Mouse (Mus musculus): ENCODE measurements around the gene Lgr4.

Lgr4 gene

GRCm38 (mm10) chr2:109949519-109949918, 32.1 kb downstream of the Lgr4 start:
- DNase-seq (ENCODE audit: low read depth, low spot score) = no peak

- no peak for DNase-seq (ENCODE audit: low read depth, low spot score)
Measured at GRCm38 (mm10) chr2:109950311-109950710, 32.9 kb downstream of the Lgr4 start.

GRCm38 (mm10) chr2:109951050-109951449, 33.6 kb downstream of the Lgr4 start:
- no peak for DNase-seq (ENCODE audit: low read depth, low spot score)

GRCm38 (mm10) chr2:109953048-109953717, 35.7 kb downstream of the Lgr4 start:
- DNase-seq (ENCODE audit: low read depth, low spot score) = peak; percentile 39

GRCm38 (mm10) chr2:109953893-109954292, 36.4 kb downstream of the Lgr4 start:
- no peak for DNase-seq (ENCODE audit: low read depth, low spot score)

GRCm38 (mm10) chr2:109955060-109955459, 37.6 kb downstream of the Lgr4 start:
- DNase-seq (ENCODE audit: low read depth, low spot score) = peak; percentile 81

- DNase-seq (ENCODE audit: low read depth, low spot score) = no peak
Measured at GRCm38 (mm10) chr2:109955910-109956309, 38.5 kb downstream of the Lgr4 start.

- DNase-seq (ENCODE audit: low read depth, low spot score) = no peak
Measured at GRCm38 (mm10) chr2:109956785-109957184, 39.3 kb downstream of the Lgr4 start.

- peak; percentile 88 for DNase-seq (ENCODE audit: low read depth, low spot score)
Measured at GRCm38 (mm10) chr2:109958692-109959406, 41.4 kb downstream of the Lgr4 start.

- peak; percentile 12 for DNase-seq (ENCODE audit: low read depth, low spot score)
Measured at GRCm38 (mm10) chr2:109959407-109960075, 42.1 kb downstream of the Lgr4 start.

- no peak for DNase-seq (ENCODE audit: low read depth, low spot score)
Measured at GRCm38 (mm10) chr2:109960246-109960645, 42.8 kb downstream of the Lgr4 start.

- no peak for DNase-seq (ENCODE audit: low read depth, low spot score)
Measured at GRCm38 (mm10) chr2:109961174-109961573, 43.7 kb downstream of the Lgr4 start.

GRCm38 (mm10) chr2:109963591-109964258, 46.3 kb downstream of the Lgr4 start:
- no peak for DNase-seq (ENCODE audit: low read depth, low spot score)

GRCm38 (mm10) chr2:109965753-109966420, 48.4 kb downstream of the Lgr4 start:
- DNase-seq (ENCODE audit: low read depth, low spot score) = no peak

GRCm38 (mm10) chr2:109966863-109967262, 49.4 kb downstream of the Lgr4 start:
- no peak for DNase-seq (ENCODE audit: low read depth, low spot score)

- DNase-seq (ENCODE audit: low read depth, low spot score) = no peak
Measured at GRCm38 (mm10) chr2:109969381-109969780, 51.9 kb downstream of the Lgr4 start.

- DNase-seq (ENCODE audit: low read depth, low spot score) = no peak
Measured at GRCm38 (mm10) chr2:109969926-109970532, 52.6 kb downstream of the Lgr4 start.

GRCm38 (mm10) chr2:109970744-109971410, 53.4 kb downstream of the Lgr4 start:
- DNase-seq (ENCODE audit: low read depth, low spot score) = no peak

GRCm38 (mm10) chr2:109972310-109972709, 54.9 kb downstream of the Lgr4 start:
- DNase-seq (ENCODE audit: low read depth, low spot score) = no peak

- no peak for DNase-seq (ENCODE audit: low read depth, low spot score)
Measured at GRCm38 (mm10) chr2:109972922-109973321, 55.5 kb downstream of the Lgr4 start.

GRCm38 (mm10) chr2:109974807-109975206, 57.4 kb downstream of the Lgr4 start:
- DNase-seq (ENCODE audit: low read depth, low spot score) = no peak

Data from 3T3-L1 (cell line).